Mouse (Mus musculus) intestine, embryonic 14.5 days (tissue): ENCODE measurements at regions not wholly inside any gene's neighbourhood (a gene's known extent, or its start where the extent isn't known, plus 50 kb on each side); places are given as distances from the start of the nearest gene placed in this dataset.
"Not testable (repeated sequence)": the region's sequence is repeated elsewhere in the genome, so short reads cannot be mapped to it uniquely, and the experiment has no call there.

Experiments used
- ATAC-seq: fragments of 200-750 bp; cut with Nextera tagmentation; replicated peaks from 2 replicates; pipeline ENCODE4 v1.8.0; 2017; ENCODE audit warnings: low read depth, moderate number of reproducible peaks, moderate TSS enrichment, moderate library complexity; ENCODE audit not compliant: low FRiP score, low TSS enrichment
- DNase-seq: peaks from one replicate; pipeline ENCODE4 v3.0.0-alpha.2; 2018; ENCODE audit warnings: low spot score
- H3K27ac ChIP-seq: fragments of 300-500 bp; sonication (generic); 2 replicates; pipeline ENCODE4 v1.5.1; 2014; ENCODE audit warnings: low read depth, mild to moderate bottlenecking, control low read depth
- H3K27me3 ChIP-seq: fragments of 300-500 bp; sonication (generic); replicated peaks from 2 replicates; pipeline ENCODE4 v1.6.1; 2014; ENCODE audit warnings: low read length, control low read depth; ENCODE audit not compliant: control insufficient read depth, insufficient read depth
- H3K36me3 ChIP-seq: fragments of 300-500 bp; sonication (generic); 2 replicates; pipeline ENCODE4 v1.6.1; 2014; ENCODE audit warnings: low read length, control low read depth; ENCODE audit not compliant: control insufficient read depth, insufficient read depth
- H3K4me1 ChIP-seq: fragments of 300-500 bp; sonication (generic); replicated peaks from 2 replicates; pipeline ENCODE4 v1.6.1; 2014; ENCODE audit warnings: low read length, control low read depth, mixed read lengths; ENCODE audit not compliant: control insufficient read depth, insufficient read depth
- H3K4me2 ChIP-seq: fragments of 300-500 bp; sonication (generic); 2 replicates; pipeline ENCODE4 v1.6.1; 2014; ENCODE audit warnings: low read length
- H3K4me3 ChIP-seq: fragments of 300-500 bp; sonication (generic); 2 replicates; pipeline ENCODE4 v1.5.1; 2014; ENCODE audit warnings: low read depth, low read length, control low read depth, mixed read lengths
- H3K9ac ChIP-seq: fragments of 300-500 bp; sonication (generic); 2 replicates; pipeline ENCODE4 v1.6.1; 2014; ENCODE audit warnings: mild to moderate bottlenecking, low read length
- H3K9me3 ChIP-seq: fragments of 300-500 bp; sonication (generic); 2 replicates; pipeline ENCODE4 v1.6.1; 2016; ENCODE audit warnings: low read length, control low read depth; ENCODE audit not compliant: control insufficient read depth
- WGBS: fragments of 180-500 bp; shearing (Covaris S2); extraction: QIAGEN DNeasy Blood & Tissue Kit; methylation state at CpG from one replicate; pipeline ENCODE4 v1.1.7; 2014; 5-methylcytosine and 5-hydroxymethylcytosine counted together

DNA sequence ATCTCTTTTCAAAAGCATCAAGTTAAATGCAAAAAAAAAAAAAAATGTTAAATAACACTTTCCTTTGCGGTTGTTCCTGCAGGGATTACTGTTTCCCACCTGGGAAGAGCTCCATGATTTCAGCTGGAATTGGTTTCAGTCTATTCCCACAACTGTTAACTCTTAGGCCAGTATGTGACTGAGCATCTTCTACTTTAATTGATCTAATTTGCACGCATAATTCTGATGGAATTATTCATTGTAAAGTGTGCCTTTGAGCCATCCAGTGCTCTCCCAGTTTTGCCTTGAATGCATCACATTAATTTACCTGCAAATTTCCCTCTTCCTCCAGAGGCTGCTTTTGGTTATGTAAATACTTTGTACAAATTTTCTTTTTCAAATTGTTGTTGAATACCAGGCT is 114.4 kb upstream of the Bet1 start:
- DNase-seq (no peak), ATAC-seq (no peak)
- H3K4me1 ChIP-seq = no peaks in the 10 kb centered on the region
- 68% methylated on average over 2 of the region's 2 CpGs for WGBS
- no peak overlapping the region for H3K9ac ChIP-seq
- no peaks in the 10 kb centered on the region for H3K27me3 ChIP-seq
- H3K9me3 ChIP-seq = no peaks in the 10 kb centered on the region
- H3K36me3 ChIP-seq = no peaks in the 10 kb centered on the region
- H3K27ac ChIP-seq = no peak overlapping the region
- H3K4me3 ChIP-seq = no peak overlapping the region
- H3K4me2 ChIP-seq = no peak overlapping the region

GRCm38 (mm10) chr6:4205681-4206080 is 118.9 kb upstream of the Bet1 start:
- WGBS = 80% methylated on average over 5 of the region's 5 CpGs
- no peak overlapping the region for H3K4me2 ChIP-seq
- no peaks in the 10 kb centered on the region for H3K36me3 ChIP-seq
- no peaks in the 10 kb centered on the region for H3K4me1 ChIP-seq
- H3K27ac ChIP-seq = no peak overlapping the region
- H3K27me3 ChIP-seq = no peaks in the 10 kb centered on the region
- H3K9ac ChIP-seq = no peak overlapping the region
- no peak overlapping the region for H3K4me3 ChIP-seq
- no peak for DNase-seq
- no peak for ATAC-seq
- H3K9me3 ChIP-seq = no peaks in the 10 kb centered on the region

- no peaks in the 10 kb centered on the region for H3K36me3 ChIP-seq
- no peaks in the 10 kb centered on the region for H3K9me3 ChIP-seq
- H3K4me3 ChIP-seq = no peak overlapping the region
- no peak overlapping the region for H3K9ac ChIP-seq
- DNase-seq (no peak), ATAC-seq (no peak)
- no peak overlapping the region for H3K4me2 ChIP-seq
- no peaks in the 10 kb centered on the region for H3K4me1 ChIP-seq
- no peak overlapping the region for H3K27ac ChIP-seq
- 77% methylated on average over 9 of the region's 9 CpGs for WGBS
- H3K27me3 ChIP-seq = no peaks in the 10 kb centered on the region
Measured at GRCm38 (mm10) chr6:4245265-4246112, 158.7 kb upstream of the Bet1 start.

GRCm38 (mm10) chr6:4246113-4246419 is 159.3 kb upstream of the Bet1 start:
- ATAC-seq (no peak), DNase-seq (no peak)
- no peak overlapping the region for H3K27ac ChIP-seq
- 86% methylated on average over 2 of the region's 2 CpGs for WGBS
- no peaks in the 10 kb centered on the region for H3K27me3 ChIP-seq
- H3K4me2 ChIP-seq = no peak overlapping the region
- H3K9me3 ChIP-seq = no peaks in the 10 kb centered on the region
- no peak overlapping the region for H3K9ac ChIP-seq
- no peaks in the 10 kb centered on the region for H3K36me3 ChIP-seq
- no peak overlapping the region for H3K4me3 ChIP-seq
- H3K4me1 ChIP-seq = no peaks in the 10 kb centered on the region

DNA sequence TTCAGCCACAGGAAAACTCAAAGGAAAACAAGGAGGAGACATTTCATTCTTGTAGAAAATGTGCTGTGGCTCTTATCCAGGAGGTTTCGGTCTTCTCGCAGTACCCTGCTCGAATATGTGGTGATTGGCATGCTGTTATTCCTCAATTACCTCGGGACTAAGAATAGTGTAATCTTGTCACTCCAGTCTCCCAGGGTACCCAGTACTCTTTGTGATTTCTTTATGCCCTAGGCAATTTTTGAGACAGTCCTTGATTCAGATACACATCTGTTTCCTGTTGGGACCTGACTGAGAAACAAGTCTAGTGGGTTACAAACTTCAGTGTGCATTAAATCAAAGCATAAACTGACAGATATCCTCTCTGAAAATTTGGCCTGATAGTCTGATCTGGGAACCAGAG is 189.8 kb upstream of the Bet1 start:
- Histone ChIP-seq H3K27ac (no peak overlapping the region), H3K36me3 (no peaks in the 10 kb centered on the region), H3K4me3 (no peak overlapping the region), H3K4me1 (no peaks in the 10 kb centered on the region), H3K4me2 (no peak overlapping the region), H3K9ac (no peak overlapping the region), H3K9me3 (no peaks in the 10 kb centered on the region), H3K27me3 (no peaks in the 10 kb centered on the region)
- ATAC-seq (no peak), DNase-seq (no peak)
- WGBS = 67% methylated on average over 4 of the region's 4 CpGs

DNA sequence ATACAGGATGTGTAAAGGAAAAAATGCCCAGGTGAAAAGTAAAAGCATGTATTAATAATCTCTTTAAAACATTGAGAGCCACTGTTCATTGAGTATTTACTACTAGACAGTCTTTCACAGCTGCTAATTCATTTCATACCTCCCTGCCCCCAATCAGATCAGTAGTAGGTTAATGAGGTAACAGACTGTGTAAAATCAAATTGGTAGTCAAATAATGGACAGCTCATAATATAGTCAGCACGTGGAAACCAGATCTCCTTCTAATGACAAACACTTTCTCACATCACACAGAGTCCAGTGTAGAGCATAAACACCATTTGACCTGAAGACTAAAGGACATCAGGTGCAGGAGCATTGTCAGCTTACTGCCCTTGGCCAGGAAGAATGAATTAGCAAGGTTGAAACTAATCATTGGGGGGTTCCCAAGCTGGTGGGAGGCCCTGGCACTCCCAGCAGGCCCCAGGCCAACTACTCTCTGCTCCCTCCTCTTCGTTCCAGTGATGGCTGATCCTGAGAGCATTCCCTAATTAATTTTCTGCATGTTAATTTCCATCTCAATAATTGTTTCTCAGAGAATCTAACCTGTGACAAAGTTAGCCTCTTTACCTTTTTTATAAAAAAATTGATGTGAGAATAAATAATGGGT is 190.6 kb upstream of the Bet1 start:
- Histone ChIP-seq H3K27me3 (no peaks in the 10 kb centered on the region), H3K4me2 (no peak overlapping the region), H3K27ac (no peak overlapping the region), H3K9ac (no peak overlapping the region), H3K36me3 (no peaks in the 10 kb centered on the region), H3K9me3 (no peaks in the 10 kb centered on the region), H3K4me1 (no peaks in the 10 kb centered on the region), H3K4me3 (no peak overlapping the region)
- ATAC-seq = no peak
- 54% methylated on average over 2 of the region's 2 CpGs for whole genome bisulfite sequencing
- no peak for DNase-seq

- Histone ChIP-seq H3K27ac (no peak overlapping the region), H3K36me3 (no peaks in the 10 kb centered on the region), H3K9me3 (no peaks in the 10 kb centered on the region), H3K4me1 (no peaks in the 10 kb centered on the region), H3K4me3 (no peak overlapping the region), H3K9ac (no peak overlapping the region), H3K27me3 (no peaks in the 10 kb centered on the region), H3K4me2 (no peak overlapping the region)
- DNase-seq (no peak), ATAC-seq (no peak)
- WGBS = 82% methylated on average over 2 of the region's 2 CpGs
Measured at GRCm38 (mm10) chr6:4291380-4291779, 204.6 kb upstream of the Bet1 start.

DNA sequence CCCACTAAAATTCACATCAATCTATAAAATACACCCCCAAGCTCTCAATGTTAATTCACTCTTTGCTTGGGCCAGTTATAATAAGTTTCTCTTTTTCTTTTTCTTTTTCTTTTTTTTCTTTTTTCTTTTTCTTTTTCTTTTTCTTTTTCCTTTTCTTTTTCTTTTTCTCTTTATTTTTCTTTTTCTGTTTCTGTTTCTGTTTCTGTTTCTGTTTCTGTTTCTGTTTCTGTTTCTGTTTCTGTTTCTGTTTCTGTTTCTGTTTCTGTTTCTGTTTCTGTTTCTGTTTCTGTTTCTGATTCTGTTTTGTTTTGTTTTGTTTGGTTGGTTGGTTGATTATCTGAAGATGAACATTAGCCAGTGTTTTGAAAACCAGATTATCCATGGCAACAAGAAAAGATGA is 201.2 kb upstream of the Col1a2 start:
- not testable (repeated sequence) for DNase-seq, ATAC-seq

GRCm38 (mm10) chr6:4349953-4350352 is 154.7 kb upstream of the Col1a2 start:
- Histone ChIP-seq H3K36me3 (no peaks in the 10 kb centered on the region), H3K4me2 (no peak overlapping the region), H3K27me3 (no peaks in the 10 kb centered on the region), H3K27ac (no peak overlapping the region), H3K9ac (no peak overlapping the region), H3K4me3 (no peak overlapping the region), H3K9me3 (no peaks in the 10 kb centered on the region), H3K4me1 (no peaks in the 10 kb centered on the region)
- no peak for ATAC-seq
- 83% methylated on average over 4 of the region's 4 CpGs for WGBS
- no peak for DNase-seq

More for the DNA sequence above, 201.2 kb upstream of the Col1a2 start:
- H3K36me3 ChIP-seq, H3K4me1 ChIP-seq, H3K4me2 ChIP-seq, H3K4me3 ChIP-seq, H3K9ac ChIP-seq, H3K27ac ChIP-seq, H3K27me3 ChIP-seq, H3K9me3 ChIP-seq: not testable (repeated sequence)
